Mouse (Mus musculus) liver, embryonic 16.5 days (tissue): ENCODE results near the gene Anks1b. TPM values are rescaled to one million over a fixed set of nuclear protein-coding genes. Genes with fewer than 3 reads are reported as not detected.

Experiments used
- ATAC-seq: fragments of 200-750 bp; cut with Nextera tagmentation; 2 replicates; pipeline ENCODE4 v1.8.0; 2017; ENCODE audit warnings: low read depth, mild to moderate bottlenecking, moderate number of reproducible peaks, moderate library complexity
- H3K27ac ChIP-seq: fragments of 300-500 bp; sonication (generic); 2 replicates; pipeline ENCODE4 v1.5.1; 2014; ENCODE audit warnings: mild to moderate bottlenecking, low read length
- H3K27me3 ChIP-seq: fragments of 300-500 bp; sonication (generic); 2 replicates; pipeline ENCODE4 v1.6.1; 2014; ENCODE audit warnings: low read depth, low read length, mixed read lengths; ENCODE audit not compliant: control insufficient read depth, insufficient read depth
- H3K36me3 ChIP-seq: fragments of 300-500 bp; sonication (generic); 2 replicates; pipeline ENCODE4 v1.6.1; 2014; ENCODE audit warnings: mild to moderate bottlenecking; ENCODE audit not compliant: control insufficient read depth, insufficient read depth
- H3K4me1 ChIP-seq: fragments of 300-500 bp; sonication (generic); 2 replicates; pipeline ENCODE4 v1.6.1; 2014; ENCODE audit warnings: low read depth, low read length, mixed read lengths; ENCODE audit not compliant: control insufficient read depth
- H3K4me2 ChIP-seq: fragments of 300-500 bp; sonication (generic); 2 replicates; pipeline ENCODE4 v1.6.1; 2014; ENCODE audit warnings: low read depth, low read length, mixed read lengths
- H3K4me3 ChIP-seq: fragments of 300-500 bp; sonication (generic); 2 replicates; pipeline ENCODE4 v1.5.1; 2014; ENCODE audit warnings: low read depth, mild to moderate bottlenecking, low read length
- H3K9ac ChIP-seq: fragments of 300-500 bp; sonication (generic); 2 replicates; pipeline ENCODE4 v1.6.1; 2014; ENCODE audit warnings: low read depth, low read length
- H3K9me3 ChIP-seq: fragments of 300-500 bp; sonication (generic); replicated peaks from 2 replicates; pipeline ENCODE4 v1.6.1; 2016; ENCODE audit warnings: low read length; ENCODE audit not compliant: control insufficient read depth
- WGBS: fragments of 180-500 bp; shearing (Covaris S2); extraction: QIAGEN DNeasy Blood & Tissue Kit; methylation state at CpG from one replicate; pipeline ENCODE4 v1.1.7; 2014; ENCODE audit not compliant: insufficient replicate concordance; 5-methylcytosine and 5-hydroxymethylcytosine counted together
- polyA plus RNA-seq: library from polyadenylated mRNA; unstranded; fragments of >200 nt; fragmentation: Nextera tagmentation; extraction: Ambion mirVana; gene quantifications from 2 replicates; pipeline ENCODE4 v1.2.1, GENCODE M21; 2015

The Anks1b gene
- polyA plus RNA-seq, 1 experiment from 2014 or later: not detected

DNA sequence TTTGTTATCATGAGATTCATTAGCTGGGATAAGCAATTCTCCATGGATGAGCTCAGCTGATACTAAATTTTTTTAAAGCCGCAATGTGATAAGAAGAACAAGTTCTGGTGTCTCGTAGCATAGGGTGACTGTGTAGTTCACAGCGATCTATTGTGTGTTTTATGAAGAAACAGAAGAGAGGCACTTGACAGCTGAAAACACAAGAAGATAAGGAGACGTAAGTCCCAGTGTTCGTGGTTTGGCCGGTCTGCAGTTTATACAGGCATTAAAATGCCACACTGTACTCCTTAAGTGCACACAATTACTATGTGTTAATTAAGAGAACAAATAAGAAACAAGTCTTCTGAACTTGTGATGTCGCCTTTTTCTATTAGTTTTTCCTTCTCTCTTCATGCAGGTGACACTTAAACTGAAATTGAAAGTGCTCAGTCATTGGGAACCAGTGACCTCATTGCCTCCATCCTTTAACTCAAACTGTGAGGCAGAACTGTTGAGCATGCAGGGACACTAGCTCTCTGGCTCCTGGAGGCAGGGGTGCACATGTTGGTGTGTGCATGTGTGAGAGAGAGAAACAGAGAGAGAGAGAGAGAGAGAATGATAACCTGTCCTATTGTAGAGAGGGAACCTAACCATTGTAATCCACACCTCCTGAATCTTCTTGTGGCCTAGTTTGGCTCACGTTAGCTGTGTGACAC lies 935.5 kb downstream of the Anks1b start:
- H3K4me2 ChIP-seq: no peak overlapping the region
- no peak overlapping the region for H3K4me3 ChIP-seq
- H3K9ac ChIP-seq: no peak overlapping the region
- H3K9me3 ChIP-seq: no peaks in the 10 kb centered on the region
- 55% methylated on average over 8 of the region's 8 CpGs for WGBS
- no peak for ATAC-seq
- H3K27me3 ChIP-seq: no peaks in the 10 kb centered on the region
- H3K36me3 ChIP-seq: no peaks in the 10 kb centered on the region
- H3K4me1 ChIP-seq: no peaks in the 10 kb centered on the region
- H3K27ac ChIP-seq: no peak overlapping the region

DNA sequence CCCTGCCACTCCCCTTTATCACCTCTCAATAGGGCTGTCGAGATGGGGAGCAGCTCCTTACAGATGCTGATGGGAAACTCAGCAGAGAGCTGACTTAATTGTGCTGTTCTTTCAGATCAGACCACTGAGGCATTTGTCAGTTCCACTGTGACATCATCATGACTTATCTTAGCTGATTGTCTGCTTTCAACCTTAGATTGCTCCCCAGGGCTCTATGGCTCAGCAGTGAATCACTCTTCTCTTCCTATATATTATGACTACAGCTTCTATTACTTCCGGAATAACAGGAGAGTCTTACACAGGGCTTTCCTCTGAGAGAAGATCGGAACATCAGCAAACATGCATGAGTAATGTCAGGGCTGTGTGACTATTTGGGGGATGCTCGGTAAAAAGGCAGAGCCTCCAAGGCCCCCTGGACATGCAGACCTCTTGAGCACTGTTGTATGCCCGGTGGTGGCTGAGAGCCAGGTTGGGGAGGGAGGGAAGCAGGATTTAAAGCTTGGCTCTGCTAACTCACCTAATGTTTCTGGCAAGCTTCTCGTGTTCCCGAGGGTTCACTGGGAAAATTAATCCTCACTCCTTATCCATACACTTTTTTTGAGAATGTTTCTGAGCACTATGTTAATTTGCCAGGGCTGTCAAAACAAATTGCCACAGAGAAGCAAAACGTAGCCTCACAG lies 936.7 kb downstream of the Anks1b start:
- H3K27ac ChIP-seq: no peak overlapping the region
- H3K36me3 ChIP-seq: no peaks in the 10 kb centered on the region
- H3K4me3 ChIP-seq: no peak overlapping the region
- 27% methylated on average over 8 of the region's 8 CpGs for WGBS
- H3K9me3 ChIP-seq: no peaks in the 10 kb centered on the region
- H3K4me2 ChIP-seq: no peak overlapping the region
- no peaks in the 10 kb centered on the region for H3K27me3 ChIP-seq
- H3K9ac ChIP-seq: no peak overlapping the region
- no peak for ATAC-seq
- no peaks in the 10 kb centered on the region for H3K4me1 ChIP-seq

DNA sequence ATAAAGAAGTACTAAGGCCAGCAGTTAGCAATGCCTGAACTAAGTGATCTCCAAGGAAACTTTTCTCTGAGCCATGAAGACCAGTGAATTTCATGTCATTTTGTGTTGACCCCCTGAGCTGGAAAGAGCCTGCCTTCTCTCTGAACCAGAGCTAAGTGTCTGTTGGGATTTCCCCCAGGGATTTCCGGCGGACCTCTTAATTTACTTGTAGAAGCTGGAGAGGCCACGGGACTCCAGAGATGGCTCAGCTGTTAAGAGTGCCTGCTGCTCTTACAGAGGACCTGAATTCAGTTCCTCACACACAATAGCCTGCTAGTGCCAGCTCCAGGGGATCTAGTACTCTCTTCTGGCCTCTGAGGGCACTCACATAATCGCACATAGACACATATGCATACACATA lies 938.1 kb downstream of the Anks1b start:
- H3K27me3 ChIP-seq: no peaks in the 10 kb centered on the region
- no peaks in the 10 kb centered on the region for H3K9me3 ChIP-seq
- ATAC-seq: no peak
- no peaks in the 10 kb centered on the region for H3K4me1 ChIP-seq
- no peak overlapping the region for H3K27ac ChIP-seq
- whole genome bisulfite sequencing: 71% methylated on average over 4 of the region's 4 CpGs
- H3K4me3 ChIP-seq: no peak overlapping the region
- H3K4me2 ChIP-seq: no peak overlapping the region
- H3K36me3 ChIP-seq: no peaks in the 10 kb centered on the region
- no peak overlapping the region for H3K9ac ChIP-seq

DNA sequence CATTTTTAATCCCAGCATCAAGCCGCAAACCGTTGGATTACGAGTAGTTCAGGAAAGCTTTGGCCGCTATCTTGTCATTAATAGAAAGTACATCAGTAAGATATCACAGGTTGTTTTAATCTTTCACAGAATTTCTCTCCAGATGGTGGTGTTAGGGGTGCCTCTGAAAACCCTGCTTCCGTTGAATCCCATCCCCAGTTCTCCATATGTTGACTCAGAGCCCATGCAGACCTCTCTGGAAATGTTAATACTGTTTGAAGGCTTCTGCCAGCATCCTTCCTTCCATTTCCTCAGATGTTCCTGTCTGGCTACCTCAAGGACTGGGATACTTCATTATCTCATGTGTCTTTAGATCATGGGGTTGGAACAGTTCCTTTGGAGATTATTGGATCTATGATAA lies 940.0 kb downstream of the Anks1b start:
- H3K4me2 ChIP-seq: no peak overlapping the region
- no peaks in the 10 kb centered on the region for H3K4me1 ChIP-seq
- H3K9ac ChIP-seq: no peak overlapping the region
- no peaks in the 10 kb centered on the region for H3K27me3 ChIP-seq
- no peaks in the 10 kb centered on the region for H3K36me3 ChIP-seq
- no peak for ATAC-seq
- H3K4me3 ChIP-seq: no peak overlapping the region
- no peaks in the 10 kb centered on the region for H3K9me3 ChIP-seq
- WGBS: 73% methylated on average over 5 of the region's 5 CpGs
- no peak overlapping the region for H3K27ac ChIP-seq

DNA sequence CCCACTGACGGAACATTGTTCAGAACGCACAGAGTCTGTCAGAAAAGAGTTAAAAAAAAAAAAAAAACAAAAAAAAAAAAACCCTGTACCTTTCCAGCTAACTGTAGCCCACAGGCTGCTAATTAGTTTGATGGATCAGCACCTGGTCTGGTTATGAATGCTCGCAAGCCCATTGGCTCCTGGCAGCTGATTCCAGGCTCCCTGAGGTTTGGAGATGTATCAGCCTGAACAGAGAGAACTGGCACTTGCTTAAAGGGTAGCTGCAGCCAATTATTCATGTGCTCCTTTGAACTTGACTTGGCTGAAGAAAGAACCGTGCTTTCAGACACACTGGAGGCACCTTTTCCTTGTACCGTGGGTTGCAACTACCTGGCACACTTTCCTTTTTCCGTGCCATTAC lies 941.1 kb downstream of the Anks1b start:
- H3K4me2 ChIP-seq: no peak overlapping the region
- H3K27me3 ChIP-seq: no peaks in the 10 kb centered on the region
- ATAC-seq: no peak
- no peaks in the 10 kb centered on the region for H3K9me3 ChIP-seq
- H3K9ac ChIP-seq: no peak overlapping the region
- H3K27ac ChIP-seq: no peak overlapping the region
- no peaks in the 10 kb centered on the region for H3K4me1 ChIP-seq
- no peak overlapping the region for H3K4me3 ChIP-seq
- H3K36me3 ChIP-seq: no peaks in the 10 kb centered on the region
- 66% methylated on average over 6 of the region's 6 CpGs for WGBS

DNA sequence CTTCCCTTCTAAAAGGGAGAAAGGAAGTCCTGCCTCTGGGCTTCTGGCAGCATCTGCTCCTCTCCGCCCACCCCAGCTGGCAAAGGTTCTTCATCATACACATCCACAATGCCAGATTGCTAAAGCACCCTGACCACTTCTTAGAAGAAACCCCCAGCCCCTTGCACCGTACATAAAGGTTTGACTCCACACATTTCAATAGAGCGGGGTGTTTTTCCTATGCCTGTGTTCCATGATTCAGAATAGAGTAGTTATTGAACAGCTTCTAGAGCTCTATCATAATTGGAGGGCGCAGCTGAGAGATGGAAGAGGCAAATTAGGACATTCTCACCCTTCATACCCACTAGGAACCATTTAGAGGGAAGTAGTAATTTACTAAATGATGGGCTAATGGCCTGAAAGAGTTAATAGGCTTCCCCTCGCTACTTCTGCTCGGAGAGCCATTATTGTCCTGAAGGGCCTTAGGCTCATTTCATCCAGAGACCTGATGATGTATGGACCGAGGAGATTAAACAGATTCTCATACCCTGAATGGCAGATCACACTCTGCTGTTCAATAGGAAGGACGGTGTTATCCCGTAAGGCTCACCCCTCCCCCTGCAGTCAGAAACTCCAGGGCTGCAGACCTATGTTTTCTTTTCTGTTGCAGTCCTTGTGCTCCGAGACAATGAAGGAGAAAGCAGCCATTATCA lies 945.1 kb downstream of the Anks1b start:
- H3K9me3 ChIP-seq: no peaks in the 10 kb centered on the region
- no peak overlapping the region for H3K9ac ChIP-seq
- H3K4me3 ChIP-seq: no peak overlapping the region
- H3K27me3 ChIP-seq: no peaks in the 10 kb centered on the region
- ATAC-seq: no peak
- no peak overlapping the region for H3K27ac ChIP-seq
- H3K4me2 ChIP-seq: no peak overlapping the region
- H3K4me1 ChIP-seq: no peaks in the 10 kb centered on the region
- WGBS: 37% methylated on average over 10 of the region's 10 CpGs
- H3K36me3 ChIP-seq: no peaks in the 10 kb centered on the region

DNA sequence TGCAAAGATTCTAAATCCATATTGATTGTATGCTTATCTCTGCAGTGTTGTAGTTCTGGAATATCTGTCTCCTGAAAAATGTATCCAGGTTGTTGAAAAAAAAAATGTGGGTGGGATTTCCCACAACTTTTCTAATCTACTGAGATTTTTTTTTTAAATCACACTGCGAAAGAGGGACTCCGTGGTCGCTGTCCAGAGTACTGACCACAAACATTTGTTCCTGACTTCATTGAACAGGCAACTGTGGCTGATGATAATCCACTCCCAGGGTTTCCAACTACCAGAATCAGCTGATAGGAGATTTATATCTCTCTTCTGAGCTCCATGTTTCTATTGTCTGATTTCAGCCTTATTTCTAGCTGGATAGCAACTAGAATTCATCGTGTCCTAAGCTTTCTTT lies 950.1 kb downstream of the Anks1b start:
- Histone ChIP-seq H3K4me3 (no peak overlapping the region), H3K27ac (no peak overlapping the region), H3K4me1 (no peaks in the 10 kb centered on the region), H3K36me3 (no peaks in the 10 kb centered on the region), H3K9me3 (no peaks in the 10 kb centered on the region), H3K4me2 (no peak overlapping the region), H3K27me3 (peaks cover 13% of the 10 kb centered on the region), H3K9ac (no peak overlapping the region)
- 9% methylated on average over 4 of the region's 4 CpGs for WGBS
- no peak for ATAC-seq

DNA sequence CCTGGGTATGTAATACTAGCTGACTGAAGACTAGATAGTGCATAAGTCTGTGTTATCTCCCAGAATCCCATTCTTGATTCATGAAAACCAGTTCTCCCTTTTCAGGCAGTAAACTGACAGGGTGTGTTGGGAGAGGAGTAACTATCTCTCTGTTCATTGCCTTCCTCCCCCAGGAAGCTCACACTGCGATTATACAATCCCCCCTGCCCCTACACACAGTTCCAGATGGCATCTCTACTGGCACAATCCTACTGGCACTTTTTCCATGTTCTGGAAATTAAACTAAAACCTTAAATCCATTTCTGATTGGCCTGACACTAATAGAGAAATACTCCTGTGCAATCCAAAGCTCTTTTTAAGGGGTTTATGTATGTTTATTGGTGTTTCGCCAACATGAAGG lies 951.4 kb downstream of the Anks1b start:
- Histone ChIP-seq H3K4me2 (no peak overlapping the region), H3K4me3 (no peak overlapping the region), H3K27ac (no peak overlapping the region), H3K9ac (no peak overlapping the region), H3K4me1 (no peaks in the 10 kb centered on the region), H3K36me3 (no peaks in the 10 kb centered on the region), H3K9me3 (no peaks in the 10 kb centered on the region), H3K27me3 (peaks cover 26% of the 10 kb centered on the region)
- no peak for ATAC-seq
- WGBS: 49% methylated on average over 2 of the region's 2 CpGs

DNA sequence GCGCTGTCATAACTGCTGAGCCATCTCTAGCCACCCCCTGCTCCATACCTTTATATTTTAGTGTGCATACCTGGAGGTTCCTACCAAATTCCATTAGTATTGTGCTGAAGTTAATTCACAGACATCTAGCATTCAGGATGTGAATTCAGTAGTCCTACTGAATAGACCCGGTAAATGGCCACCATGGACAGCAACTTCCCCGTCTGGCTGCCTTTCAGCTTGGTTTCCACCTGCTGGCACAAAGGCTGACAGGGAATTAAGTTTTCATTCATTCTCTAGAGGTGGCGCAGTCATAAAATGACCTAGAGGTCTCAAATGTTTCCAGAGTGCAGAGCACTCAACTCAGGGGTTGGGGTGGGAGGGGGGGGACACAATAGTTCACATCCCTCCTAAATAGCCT lies 953.6 kb downstream of the Anks1b start:
- no peak overlapping the region for H3K9ac ChIP-seq
- WGBS: 18% methylated on average over 4 of the region's 4 CpGs
- no peak overlapping the region for H3K27ac ChIP-seq
- no peaks in the 10 kb centered on the region for H3K4me1 ChIP-seq
- H3K9me3 ChIP-seq: no peaks in the 10 kb centered on the region
- H3K4me2 ChIP-seq: no peak overlapping the region
- H3K27me3 ChIP-seq: peaks cover 47% of the 10 kb centered on the region
- H3K36me3 ChIP-seq: no peaks in the 10 kb centered on the region
- no peak overlapping the region for H3K4me3 ChIP-seq
- ATAC-seq: no peak
